Mouse (Mus musculus) stomach, postnatal 0 days (tissue): ENCODE results near the gene Dph7. TPM values are rescaled to one million over a fixed set of nuclear protein-coding genes. Genes with fewer than 3 reads are reported as not detected.
A peak's percentile ranks its signal among the peaks of the same experiment; 100 is the strongest.

Source experiments
- ATAC-seq: fragments of 200-750 bp; cut with Nextera tagmentation; 2 replicates; pipeline ENCODE4 v1.8.0; 2017; ENCODE audit not compliant: low FRiP score, low TSS enrichment
- DNase-seq: peaks from one replicate; pipeline ENCODE4 v3.0.0-alpha.2; 2016; ENCODE audit warnings: low spot score
- H3K27ac ChIP-seq: fragments of 300-500 bp; sonication (generic); replicated peaks from 2 replicates; pipeline ENCODE4 v1.5.1; 2014; ENCODE audit warnings: mild to moderate bottlenecking, control low read depth
- H3K27me3 ChIP-seq: fragments of 300-500 bp; sonication (generic); 2 replicates; pipeline ENCODE4 v1.6.1; 2014; ENCODE audit warnings: low read length; ENCODE audit not compliant: control insufficient read depth, insufficient read depth
- H3K36me3 ChIP-seq: fragments of 300-500 bp; sonication (generic); 2 replicates; pipeline ENCODE4 v1.6.1; 2014; ENCODE audit warnings: low read length, mixed read lengths; ENCODE audit not compliant: control insufficient read depth, insufficient read depth
- H3K4me1 ChIP-seq: fragments of 300-500 bp; sonication (generic); replicated peaks from 2 replicates; pipeline ENCODE4 v1.6.1; 2014; ENCODE audit warnings: antibody characterized with exemption; ENCODE audit not compliant: control insufficient read depth, insufficient read depth
- H3K4me2 ChIP-seq: fragments of 300-500 bp; sonication (generic); replicated peaks from 2 replicates; pipeline ENCODE4 v1.6.1; 2014; ENCODE audit warnings: low read depth, mild to moderate bottlenecking, control low read depth, moderate library complexity
- H3K4me3 ChIP-seq: fragments of 300-500 bp; sonication (generic); 2 replicates; pipeline ENCODE4 v1.5.1; 2014; ENCODE audit warnings: low read depth, low read length, control low read depth
- H3K9ac ChIP-seq: fragments of 300-500 bp; sonication (generic); 2 replicates; pipeline ENCODE4 v1.6.1; 2014; ENCODE audit warnings: mild to moderate bottlenecking, low read length, control low read depth, mixed read lengths
- H3K9me3 ChIP-seq: fragments of 300-500 bp; sonication (generic); 2 replicates; pipeline ENCODE4 v1.6.1; 2016; ENCODE audit warnings: low read length; ENCODE audit not compliant: control insufficient read depth
- CTCF ChIP-seq: IDR thresholded peaks from 2 replicates; pipeline ENCODE4 v1.5.1; 2016; ENCODE audit warnings: antibody characterized with exemption, low read depth, mild to moderate bottlenecking, moderate library complexity
- EP300 ChIP-seq: optimal IDR thresholded peaks from 2 replicates; pipeline ENCODE3; 2016; ENCODE audit warnings: antibody characterized with exemption
- WGBS: fragments of 180-500 bp; shearing (Covaris S2); extraction: QIAGEN DNeasy Blood & Tissue Kit; methylation state at CpG from one replicate; pipeline ENCODE4 v1.1.7; 2014; 5-methylcytosine and 5-hydroxymethylcytosine counted together
- polyA plus RNA-seq: library from polyadenylated mRNA; unstranded; fragments of >200 nt; fragmentation: Nextera tagmentation; extraction: Ambion mirVana; gene quantifications from 2 replicates; pipeline ENCODE4 v1.2.1, GENCODE M21; 2015

Dph7 gene
- polyA plus RNA-seq, 1 experiment from 2014 or later = 12.1 TPM

- no peaks in the 10 kb centered on the region for H3K9me3 ChIP-seq
- peak within 1 kb of the TSS; percentile 96 for H3K4me2 ChIP-seq
- H3K9ac ChIP-seq = peak within 1 kb of the TSS; percentile 77
- H3K4me1 ChIP-seq = no peaks in the 10 kb centered on the region; the same call in 1 of the 2 replicates
- H3K4me3 ChIP-seq = peak within 1 kb of the TSS; percentile 70
- H3K27me3 ChIP-seq = no peaks in the 10 kb centered on the region
- DNase-seq (peak; percentile 99), ATAC-seq (peak; percentile 99)
- peak; percentile 21; the same call in 1 of the 2 replicates for TF ChIP-seq CTCF
- no peak for TF ChIP-seq EP300
- peak within 1 kb of the TSS; percentile 95 for H3K27ac ChIP-seq
- under 1% methylated on average over 62 of the region's 64 CpGs for WGBS
- 0 out of 2 replicates have a peak, but pooled peaks cover 8% of the 10 kb centered on the region for H3K36me3 ChIP-seq
Measured at GRCm38 (mm10) chr2:24974906-24975703, 12.9 kb downstream of the Dph7 start, which contains the start of gene Mrpl41. TSS of gene Mrpl41 (minus strand) at chr2:24975098.

- DNase-seq (peak; percentile 87), ATAC-seq (peak; percentile 68)
- Histone ChIP-seq H3K27me3 (no peaks in the 10 kb centered on the region), H3K27ac (peak within 1 kb of the TSS; percentile 95), H3K9me3 (no peaks in the 10 kb centered on the region), H3K4me2 (peak within 1 kb of the TSS; percentile 96), H3K4me1 (no peaks in the 10 kb centered on the region; the same call in 1 of the 2 replicates), H3K9ac (peak within 1 kb of the TSS; percentile 77), H3K36me3 (0 out of 2 replicates have a peak, but pooled peaks cover 8% of the 10 kb centered on the region), H3K4me3 (peak within 1 kb of the TSS; percentile 70)
- under 1% methylated on average over 16 of the region's 16 CpGs for WGBS
- TF ChIP-seq CTCF (no peak), EP300 (no peak)
Measured at GRCm38 (mm10) chr2:24975704-24976297, 13.6 kb downstream of the Dph7 start, which contains the start of gene Pnpla7. TSS of gene Pnpla7 (plus strand) at chr2:24976033.

GRCm38 (mm10) chr2:24976960-24977359 is 14.8 kb downstream of the Dph7 start:
- WGBS = 90% methylated on average over 5 of the region's 5 CpGs

GRCm38 (mm10) chr2:24987762-24988161 is 25.6 kb downstream of the Dph7 start:
- no peak for ATAC-seq
- Histone ChIP-seq H3K9me3 (no peaks in the 10 kb centered on the region), H3K4me1 (no peaks in the 10 kb centered on the region), H3K27ac (no peak overlapping the region), H3K9ac (no peak overlapping the region), H3K27me3 (no peaks in the 10 kb centered on the region), H3K4me3 (no peak overlapping the region), H3K4me2 (no peak overlapping the region), H3K36me3 (no peaks in the 10 kb centered on the region)
- WGBS = 51% methylated on average over 2 of the region's 2 CpGs
- DNase-seq = no peak
- TF ChIP-seq CTCF = no peak
- TF ChIP-seq EP300 = no peak

More at GRCm38 (mm10) chr2:24976960-24977359, 14.8 kb downstream of the Dph7 start:
- Histone ChIP-seq H3K27me3 (no peaks in the 10 kb centered on the region), H3K36me3 (0 out of 2 replicates have a peak, but pooled peaks cover 4% of the 10 kb centered on the region), H3K9me3 (no peaks in the 10 kb centered on the region), H3K4me3 (no peak overlapping the region), H3K4me1 (no peaks in the 10 kb centered on the region; the same call in 1 of the 2 replicates), H3K9ac (no peak overlapping the region), H3K4me2 (0 out of 2 replicates have a peak overlapping the region, but pooled peaks have one; percentile 8), H3K27ac (0 out of 2 replicates have a peak overlapping the region, but pooled peaks have one; percentile 24)
- ATAC-seq (no peak), DNase-seq (no peak)
- no peak for TF ChIP-seq EP300
- no peak for TF ChIP-seq CTCF

DNA sequence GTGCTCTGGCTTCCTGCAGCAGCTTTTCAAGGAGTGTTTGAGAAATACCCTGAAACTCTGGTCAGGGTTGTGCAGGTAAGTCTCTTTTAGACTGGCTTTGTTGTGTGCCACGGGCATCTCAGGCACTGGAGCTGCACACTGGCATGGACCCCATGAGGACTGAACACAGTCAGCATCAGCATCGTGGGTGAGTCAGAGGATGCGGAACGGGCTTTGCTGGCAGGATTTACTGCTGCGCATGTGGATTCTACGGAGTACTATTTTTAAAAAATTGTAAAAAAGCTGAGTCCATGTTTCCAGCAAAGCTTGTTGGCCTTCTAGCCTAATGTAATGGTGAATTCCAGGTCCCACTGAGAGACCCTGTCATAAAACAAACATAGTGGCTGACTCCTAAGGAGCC is 33.1 kb downstream of the Dph7 start:
- ATAC-seq = no peak
- no peaks in the 10 kb centered on the region for H3K4me1 ChIP-seq
- no peak overlapping the region for H3K27ac ChIP-seq
- no peak overlapping the region for H3K4me3 ChIP-seq
- no peaks in the 10 kb centered on the region for H3K27me3 ChIP-seq
- H3K36me3 ChIP-seq = no peaks in the 10 kb centered on the region
- no peak for DNase-seq
- WGBS = 87% methylated on average over 6 of the region's 6 CpGs
- TF ChIP-seq EP300 = no peak
- no peak for TF ChIP-seq CTCF
- no peak overlapping the region for H3K4me2 ChIP-seq
- H3K9me3 ChIP-seq = no peaks in the 10 kb centered on the region
- H3K9ac ChIP-seq = no peak overlapping the region
